14 mouse cellular contexts compared by ENCODE assay signal in the genomic region with DNA sequence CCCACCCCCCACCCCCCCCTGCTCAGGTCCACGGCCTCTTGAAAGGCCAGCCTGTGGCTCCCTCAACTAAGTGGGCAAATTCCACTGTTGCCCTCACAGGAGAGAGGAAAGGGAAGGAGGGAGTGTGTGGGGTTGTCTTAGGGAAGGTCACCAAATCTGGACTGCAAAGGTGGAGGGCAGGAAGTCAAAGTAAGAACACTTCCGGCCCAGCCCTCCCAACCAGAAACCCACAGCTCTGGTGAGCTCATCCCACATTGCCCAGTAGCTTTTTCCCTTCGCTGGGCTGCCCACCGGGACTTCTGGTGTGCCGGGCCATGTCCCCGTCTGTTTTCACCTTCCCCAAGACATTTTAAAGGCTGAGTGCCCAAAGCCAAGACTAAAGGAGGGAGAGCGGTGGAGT. TPM values are rescaled to one million over a fixed set of nuclear protein-coding genes. Genes with fewer than 3 reads are reported as not detected.
"Had no signal": no experiment of that assay in that cellular context is flagged by ENCODE, and none has a peak within 500 bp of the region (broad histone marks: within the 10 kb centered on the region; RNA-seq: fewer than 3 reads in every experiment).

No protein-coding gene starts in this region.

- H3K9ac ChIP-seq: limb, embryonic 13.5 days; liver, embryonic 14.5 days; midbrain, embryonic 12.5 days had no signal

- H3K4me1 ChIP-seq: limb, embryonic 13.5 days; midbrain, embryonic 12.5 days had no signal

- DNase-seq: kidney, adult 9 months; kidney, postnatal 4 days; left cerebral cortex, postnatal 4 days; lung, adult 18-20 months; right cerebral cortex, adult 18-20 months; right cerebral cortex, postnatal 4 days; spleen, adult 18-20 months had no signal

- H3K4me2 ChIP-seq: limb, embryonic 13.5 days; midbrain, embryonic 12.5 days had no signal

- ATAC-seq: midbrain, embryonic 16.5 days had no signal

- H3K4me3 ChIP-seq: layer of hippocampus, adult 2 months; limb, embryonic 13.5 days; midbrain, embryonic 12.5 days had no signal

- H3K27ac ChIP-seq: kidney, postnatal 0 days; layer of hippocampus, adult 2 months; limb, embryonic 13.5 days; liver, embryonic 14.5 days; midbrain, embryonic 12.5 days had no signal

- H3K36me3 ChIP-seq: limb, embryonic 13.5 days; midbrain, embryonic 12.5 days had no signal

- H3K9me3 ChIP-seq: limb, embryonic 13.5 days; midbrain, embryonic 12.5 days had no signal

- H3K27me3 ChIP-seq: limb, embryonic 13.5 days; midbrain, embryonic 12.5 days had no signal

RNA-seq across cellular contexts. Expression of a gene that starts 57.2 kb away (rescaled TPM):
- total RNA-seq: megakaryocyte-erythroid progenitor cell, adult 5-6 weeks had no signal
